Mouse (Mus musculus) thymus, postnatal 36 days (tissue): ENCODE results near the gene Rbpj.
"Not testable (repeated sequence)": the region's sequence is repeated elsewhere in the genome, so short reads cannot be mapped to it uniquely, and the experiment has no call there.

Experiments
- DNase-seq, 2 experiments: peaks; one replicate each; pipeline ENCODE4 v3.0.0; 2022; ENCODE audit warnings: mixed read lengths in 2 of 2

The Rbpj gene

DNA sequence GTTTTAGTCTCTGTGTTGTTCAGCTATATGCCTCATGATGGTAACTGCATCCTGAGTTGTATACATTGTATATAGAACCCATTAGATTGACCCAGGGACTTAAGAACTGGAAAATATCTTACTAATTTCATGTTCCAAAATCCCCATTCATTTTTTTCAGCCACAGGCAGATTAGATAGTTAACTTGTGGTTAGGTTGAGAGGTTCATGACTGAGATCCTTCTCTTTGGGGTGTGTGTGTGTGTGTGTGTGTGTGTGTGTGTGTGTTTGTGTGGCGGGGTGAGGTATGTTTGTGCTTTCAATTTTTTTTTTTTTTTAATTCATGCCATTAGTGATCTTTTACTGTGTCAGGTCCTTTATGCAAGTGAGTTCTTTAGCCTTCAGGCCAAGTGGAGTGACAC lies 133.2 kb downstream of the Rbpj start:
- DNase-seq = no peak

GRCm38 (mm10) chr5:53602194-53602593 lies 136.2 kb downstream of the Rbpj start:
- DNase-seq = no peak

DNA sequence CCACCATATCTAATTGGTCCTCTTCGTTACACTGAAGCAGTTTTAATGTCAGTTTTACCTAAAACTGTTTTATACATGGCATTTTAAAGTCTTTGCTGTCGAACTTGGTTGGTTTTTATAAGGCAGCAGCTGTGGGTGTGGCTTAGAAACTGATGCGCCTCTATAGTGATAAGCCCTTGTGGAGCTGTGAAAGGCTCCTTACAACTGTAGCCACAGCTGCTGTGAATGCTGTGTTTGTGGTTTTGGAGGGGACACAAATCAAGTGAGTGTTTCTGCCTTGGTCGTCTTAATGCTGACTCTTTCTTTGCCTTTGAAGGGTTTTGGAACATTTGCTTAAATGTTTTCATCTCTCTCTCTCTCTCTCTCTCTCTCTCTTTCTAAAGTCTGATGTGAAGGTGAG lies 139.5 kb downstream of the Rbpj start:
- DNase-seq = no peak

- no peak for DNase-seq
Measured at GRCm38 (mm10) chr5:53607230-53607996, 141.5 kb downstream of the Rbpj start.

DNA sequence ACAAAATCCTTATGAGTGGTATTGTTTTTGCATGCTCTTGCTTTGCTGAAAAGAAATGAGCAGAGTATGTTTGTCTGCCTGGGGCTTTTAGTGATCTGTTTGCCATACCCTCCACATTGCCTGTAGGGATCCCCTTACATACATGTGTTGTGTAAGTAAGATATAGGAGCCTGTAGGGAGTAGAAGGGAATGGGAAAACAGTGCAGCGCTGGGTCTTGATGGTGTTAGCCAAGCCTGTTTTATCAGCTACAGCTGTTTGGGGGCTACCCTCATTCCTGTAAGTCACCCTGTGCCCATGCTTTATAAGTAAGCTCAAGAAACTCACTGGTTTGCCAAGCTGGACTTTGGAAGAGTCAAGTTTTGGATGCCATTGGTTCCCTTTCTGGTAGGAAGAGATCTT lies 152.9 kb downstream of the Rbpj start:
- no peak for DNase-seq

DNA sequence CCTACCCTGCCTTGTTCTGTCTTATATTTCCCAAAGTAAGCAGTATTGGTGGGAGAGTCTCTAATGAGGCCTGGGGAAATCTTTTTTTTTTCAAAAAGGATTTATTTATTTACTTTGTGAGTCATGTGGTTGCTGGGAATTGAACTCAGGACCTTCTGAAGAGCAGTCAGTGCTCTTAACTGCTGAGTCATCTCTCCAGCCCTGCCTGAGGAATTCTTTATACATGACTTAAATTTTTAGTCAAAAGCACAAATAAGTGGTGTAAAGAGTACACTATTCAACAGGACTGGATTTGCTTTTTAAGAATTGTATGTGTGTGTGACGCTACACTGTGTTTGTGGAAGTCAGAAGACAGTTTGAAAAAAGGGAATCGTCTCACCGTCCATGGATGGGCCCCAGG lies 166.1 kb downstream of the Rbpj start:
- DNase-seq = no peak

- DNase-seq = no peak
Measured at GRCm38 (mm10) chr5:53636795-53637194, 170.8 kb downstream of the Rbpj start.

DNA sequence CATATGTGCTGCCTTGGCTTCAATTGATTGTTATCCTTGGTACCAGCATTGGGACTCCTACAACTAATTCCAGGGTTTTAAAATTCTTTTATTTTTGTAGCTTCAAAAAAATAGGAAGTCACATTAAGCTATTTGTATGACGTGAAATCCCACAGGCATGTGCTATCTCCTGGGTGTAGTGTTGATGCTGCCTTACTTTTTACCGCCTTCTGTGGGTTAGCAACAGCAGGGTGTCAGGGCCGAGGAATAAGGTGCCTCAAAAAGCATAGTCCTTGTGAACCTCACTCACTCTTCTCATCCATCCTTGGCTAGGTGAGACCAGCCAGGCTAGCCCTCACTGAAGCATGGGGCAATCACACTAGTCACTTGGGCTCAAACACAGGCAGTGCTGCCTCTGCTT lies 171.3 kb downstream of the Rbpj start:
- DNase-seq = no peak

DNA sequence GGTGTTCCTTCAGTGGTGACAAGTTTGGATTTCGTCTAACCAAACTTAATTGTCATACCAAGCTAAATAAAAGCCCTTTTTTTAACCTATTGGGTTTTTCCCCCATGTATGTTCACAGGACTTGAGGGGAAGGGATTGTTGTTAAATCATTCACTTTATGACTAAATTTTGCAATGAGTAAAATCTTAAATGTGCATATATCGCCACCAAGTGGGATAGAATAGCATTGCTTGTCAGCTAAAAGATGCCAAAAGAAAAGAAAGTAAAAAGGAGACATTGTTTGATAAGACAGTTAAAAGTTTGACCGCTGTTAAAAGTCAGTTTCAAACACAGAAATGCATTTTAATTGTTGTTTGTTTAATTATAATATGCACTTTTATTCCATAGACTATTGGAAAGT lies 172.7 kb downstream of the Rbpj start:
- no peak for DNase-seq

DNA sequence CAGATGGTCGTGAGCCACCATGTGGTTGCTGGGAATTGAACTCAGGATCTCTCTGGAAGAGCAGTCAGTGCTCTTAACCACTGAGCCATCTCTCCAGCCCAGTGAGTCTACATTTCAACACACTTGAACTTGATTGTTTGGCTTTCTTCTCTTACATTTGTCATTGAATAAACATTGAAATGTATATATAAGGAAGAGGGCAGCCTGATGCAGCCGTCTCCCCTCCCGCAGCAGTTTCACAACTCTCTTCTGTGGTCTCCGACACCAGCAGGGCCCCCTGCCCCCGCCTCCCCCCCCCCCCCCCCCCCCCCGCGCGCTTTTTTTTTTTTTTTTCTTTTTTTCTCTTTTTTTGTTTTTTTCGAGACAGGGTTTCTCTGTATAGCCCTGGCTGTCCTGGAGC lies 180.7 kb downstream of the Rbpj start:
- no peak for DNase-seq

- DNase-seq = no peak
Measured at GRCm38 (mm10) chr5:53647358-53647757, 181.4 kb downstream of the Rbpj start.

GRCm38 (mm10) chr5:53656596-53656995 lies 190.6 kb downstream of the Rbpj start:
- no peak for DNase-seq

GRCm38 (mm10) chr5:53657925-53658324 lies 192.0 kb downstream of the Rbpj start:
- DNase-seq = no peak

DNA sequence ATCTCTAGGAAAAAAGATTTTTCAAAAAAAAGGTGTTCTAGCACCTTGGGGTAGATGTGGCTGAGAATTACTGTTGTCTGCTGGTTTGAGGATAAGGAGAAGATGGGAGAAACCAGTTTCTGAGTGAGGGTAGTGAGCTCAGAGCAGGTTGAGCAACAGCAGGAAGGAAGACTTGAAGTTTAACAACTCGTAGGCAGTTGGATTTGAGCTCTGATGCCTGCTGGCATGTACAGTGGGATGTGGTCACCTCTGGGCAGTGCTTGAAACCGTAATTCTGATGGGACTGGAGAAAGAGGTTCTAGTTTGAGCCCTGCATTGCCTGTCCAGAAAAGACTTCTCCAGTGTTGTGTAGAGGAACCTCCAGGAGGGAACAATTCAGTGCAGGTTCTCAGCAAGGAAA lies 195.6 kb downstream of the Rbpj start:
- no peak for DNase-seq

GRCm38 (mm10) chr5:53662413-53662812 lies 196.5 kb downstream of the Rbpj start:
- no peak for DNase-seq

DNA sequence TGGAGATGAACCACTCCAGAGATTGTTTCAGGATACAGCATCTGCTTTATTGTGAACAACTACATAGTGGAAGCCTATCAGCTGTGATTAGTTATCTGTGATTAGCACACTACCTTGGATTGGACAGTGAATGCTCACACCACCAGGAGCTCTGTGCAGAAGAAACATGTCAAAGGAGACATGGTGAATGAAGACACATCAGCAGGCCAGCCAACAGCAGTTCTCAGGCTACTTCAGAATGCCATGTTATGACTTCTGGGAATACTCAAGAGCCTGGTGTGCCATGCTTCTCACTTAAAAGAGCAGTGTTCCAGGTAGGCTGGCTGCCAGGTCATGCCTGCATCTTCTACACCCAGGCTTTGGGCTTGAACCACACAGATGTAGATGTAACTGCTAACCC lies 197.7 kb downstream of the Rbpj start:
- DNase-seq = no peak

GRCm38 (mm10) chr5:53668021-53668420 lies 202.1 kb downstream of the Rbpj start:
- no peak for DNase-seq

- no peak for DNase-seq
Measured at GRCm38 (mm10) chr5:53670321-53670938, 204.5 kb downstream of the Rbpj start.

DNA sequence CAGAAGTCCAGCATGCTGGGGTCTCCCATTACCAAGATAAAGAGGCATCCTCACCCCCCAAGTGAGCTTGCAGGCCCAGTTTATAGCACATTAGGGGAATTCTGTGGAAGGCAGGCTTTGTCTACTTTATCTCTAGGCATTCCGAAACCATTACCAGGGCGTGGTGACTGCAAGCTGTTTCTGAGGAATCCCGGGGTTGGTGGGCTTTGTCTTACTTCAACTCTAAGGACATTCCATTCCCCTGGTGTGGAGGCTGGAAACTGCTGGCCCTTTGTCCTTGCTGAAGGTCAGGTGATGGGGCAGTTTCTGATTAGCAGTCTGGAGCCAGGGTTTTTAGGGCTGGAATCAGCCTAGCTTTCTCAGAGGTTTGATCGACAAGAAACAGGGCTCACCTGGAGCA lies 205.6 kb downstream of the Rbpj start:
- no peak for DNase-seq

GRCm38 (mm10) chr5:53672352-53672751 lies 206.4 kb downstream of the Rbpj start:
- peak; percentile 58 to 65 for DNase-seq

DNA sequence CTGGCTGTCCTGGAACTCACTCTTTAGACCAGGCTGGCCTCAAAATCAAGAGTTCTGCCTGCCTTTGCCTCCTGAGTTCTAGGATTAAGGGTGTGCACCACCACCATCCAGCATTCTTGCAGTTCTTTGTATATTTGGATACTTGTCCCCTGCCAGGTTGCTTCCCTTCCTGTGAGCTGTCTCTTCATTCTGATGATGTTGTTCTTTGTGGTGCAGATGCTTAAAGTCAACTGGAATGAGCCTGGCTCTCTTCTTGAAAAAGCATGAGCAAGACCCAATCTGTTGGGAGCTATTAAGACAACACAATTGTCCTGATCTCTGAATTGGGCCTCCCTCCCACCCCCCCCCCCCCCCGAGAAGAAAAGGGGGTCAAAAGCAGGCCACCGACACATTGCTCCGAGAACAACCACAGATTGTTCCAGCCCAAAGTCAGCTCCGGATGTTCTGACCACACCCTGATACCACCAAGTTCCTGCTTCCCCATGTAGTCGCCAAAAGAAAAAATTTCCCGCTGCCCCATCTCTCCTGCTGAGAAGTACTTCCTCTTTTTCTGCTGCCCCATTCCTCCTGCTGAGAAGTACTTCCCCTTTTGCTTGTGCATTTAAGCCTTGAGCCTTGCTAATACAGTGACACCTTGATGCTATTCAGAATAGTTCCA lies 207.7 kb downstream of the Rbpj start:
- not testable (repeated sequence) for DNase-seq

DNA sequence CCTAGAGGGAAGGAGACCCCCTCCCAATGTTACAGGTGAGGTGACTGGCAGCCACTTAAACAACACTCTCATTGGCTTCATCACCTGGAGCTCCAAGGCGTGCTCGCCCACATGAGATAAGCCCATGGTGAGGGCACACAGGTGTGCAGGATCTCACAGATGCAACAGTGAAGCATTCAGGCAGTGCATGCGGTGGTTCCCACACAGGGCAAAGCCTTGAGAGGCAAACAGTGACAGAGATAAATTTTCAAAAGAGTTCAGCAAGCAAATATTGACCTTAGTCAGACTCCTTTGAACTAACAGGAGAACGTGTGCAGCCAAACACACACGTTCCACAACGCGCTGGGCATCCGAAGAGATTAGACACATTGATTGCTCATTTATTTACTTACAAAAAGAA lies 210.7 kb downstream of the Rbpj start:
- no peak for DNase-seq

- DNase-seq = no peak
Measured at GRCm38 (mm10) chr5:53678036-53678767, 212.2 kb downstream of the Rbpj start.

- DNase-seq = no peak
Measured at GRCm38 (mm10) chr5:53679651-53680050, 213.7 kb downstream of the Rbpj start.
